Mouse (Mus musculus) CH12.LX (cell line): ENCODE measurements around the gene Vmn1r35.

Source experiments
- E2F4 ChIP-seq: IDR thresholded peaks from 2 replicates; pipeline ENCODE4 v1.6.1; 2011; ENCODE audit warnings: low read depth, low read length, improper control_type of control experiment; ENCODE audit not compliant: insufficient replicate concordance
- EP300 ChIP-seq: IDR thresholded peaks from 2 replicates; pipeline ENCODE4 v1.6.1; 2011; ENCODE audit warnings: low read length, improper control_type of control experiment
- GABPA ChIP-seq: IDR thresholded peaks from 2 replicates; pipeline ENCODE4 v1.6.1; 2012; ENCODE audit warnings: low read depth, low read length, improper control_type of control experiment, inconsistent platforms; ENCODE audit not compliant: insufficient replicate concordance
- NELFE ChIP-seq: IDR thresholded peaks from 2 replicates; pipeline ENCODE4 v1.6.1; 2011; ENCODE audit warnings: low read depth, low read length, improper control_type of control experiment
- POLR2A ChIP-seq: IDR thresholded peaks from 2 replicates; pipeline ENCODE4 v1.6.1; 2011; ENCODE audit warnings: low read depth, mild to moderate bottlenecking, improper control_type of control experiment, low read length
- SIN3A ChIP-seq: IDR thresholded peaks from 2 replicates; pipeline ENCODE4 v1.6.1; 2012; ENCODE audit warnings: low read length, improper control_type of control experiment, inconsistent platforms

- TF ChIP-seq E2F4, result no peak
- no peak for TF ChIP-seq EP300
- TF ChIP-seq POLR2A, result no peak
- TF ChIP-seq SIN3A, result no peak
- TF ChIP-seq NELFE, result no peak
- no peak for TF ChIP-seq GABPA
These were observed 28.1 kb upstream of the Vmn1r35 start for GRCm38 (mm10) chr6:66713854-66714253.
